Mouse (Mus musculus) bone marrow macrophage, adult 2 months (primary cell): Measurements from ENCODE around the gene Cyp2j6. TPM values are rescaled to one million over a fixed set of nuclear protein-coding genes. Genes with fewer than 3 reads are reported as not detected.

ENCODE experiments used
- H3K27ac ChIP-seq: 2 replicates; pipeline ENCODE4 v1.5.1; 2012; ENCODE audit warnings: low read depth, low read length; ENCODE audit not compliant: insufficient read depth
- H3K4me1 ChIP-seq: 2 replicates; pipeline ENCODE4 v1.6.1; 2012; ENCODE audit warnings: low read length; ENCODE audit not compliant: control insufficient read depth, insufficient read depth
- H3K4me3 ChIP-seq: 2 replicates; pipeline ENCODE4 v1.5.1; 2012; ENCODE audit warnings: mild to moderate bottlenecking, low read length, moderate library complexity; ENCODE audit not compliant: insufficient read depth
- CTCF ChIP-seq: IDR thresholded peaks from 2 replicates; pipeline ENCODE4 v1.5.1; 2012; ENCODE audit warnings: low read depth, mild to moderate bottlenecking, low read length, moderate library complexity
- POLR2A ChIP-seq: IDR thresholded peaks from 2 replicates; pipeline ENCODE4 v1.6.1; 2012; ENCODE audit warnings: mild to moderate bottlenecking, low read depth, low read length, borderline replicate concordance
- polyA plus RNA-seq: library from polyadenylated mRNA; stranded (reverse); fragments of >200 nt; gene quantifications from 2 replicates; pipeline ENCODE4 v1.2.4, GENCODE M21; 2012; ENCODE audit not compliant: missing spikeins, insufficient read depth, insufficient read length

Cyp2j6 gene
- polyA plus RNA-seq, 1 experiment, result 3.4 TPM

DNA sequence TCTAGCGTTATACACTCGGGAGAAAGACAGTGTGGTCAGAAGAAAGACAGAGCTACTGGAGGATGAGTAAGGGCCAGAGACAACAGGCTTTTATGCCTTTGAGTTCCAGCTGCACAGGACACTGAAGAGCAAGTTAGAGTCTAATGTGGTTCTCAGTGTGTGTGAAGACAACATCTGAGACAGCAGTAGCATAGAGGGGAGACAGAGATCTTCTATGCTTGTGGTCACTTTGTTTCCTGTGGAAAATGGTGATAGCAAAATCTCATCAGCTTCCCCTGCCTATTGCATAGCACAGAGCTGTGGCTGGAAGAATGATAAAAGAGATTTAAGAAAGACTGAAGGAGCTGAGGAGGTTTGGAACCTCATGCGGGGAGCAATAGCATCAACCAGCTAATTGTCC lies 1.8 kb downstream of the Cyp2j6 start:
- H3K27ac ChIP-seq, result no peak overlapping the region
- no peak overlapping the region for H3K4me3 ChIP-seq
- no peak for TF ChIP-seq POLR2A
- TF ChIP-seq CTCF, result no peak
- no peaks in the 10 kb centered on the region for H3K4me1 ChIP-seq

DNA sequence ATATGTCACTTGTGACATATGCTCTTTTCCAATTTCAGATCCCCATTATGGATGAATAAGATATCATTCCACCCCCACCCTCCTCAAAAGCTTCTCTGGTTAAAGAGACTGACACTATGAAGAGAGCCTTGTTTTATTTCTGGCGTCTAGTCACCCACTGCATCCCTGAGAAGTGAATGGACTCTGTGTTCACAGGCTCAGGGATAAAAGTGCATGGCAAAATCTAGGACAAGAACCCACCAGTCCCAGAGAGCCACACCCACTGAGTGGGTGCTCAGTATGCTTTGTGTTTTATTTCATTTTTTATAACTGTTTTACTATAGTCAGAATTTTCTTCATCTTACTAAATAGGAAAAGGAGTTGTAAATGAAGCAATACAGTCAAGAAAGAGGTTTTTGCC lies 7.5 kb downstream of the Cyp2j6 start:
- Histone ChIP-seq H3K4me3 (no peak overlapping the region), H3K27ac (no peak overlapping the region), H3K4me1 (no peaks in the 10 kb centered on the region)
- TF ChIP-seq CTCF, result no peak
- TF ChIP-seq POLR2A, result no peak

DNA sequence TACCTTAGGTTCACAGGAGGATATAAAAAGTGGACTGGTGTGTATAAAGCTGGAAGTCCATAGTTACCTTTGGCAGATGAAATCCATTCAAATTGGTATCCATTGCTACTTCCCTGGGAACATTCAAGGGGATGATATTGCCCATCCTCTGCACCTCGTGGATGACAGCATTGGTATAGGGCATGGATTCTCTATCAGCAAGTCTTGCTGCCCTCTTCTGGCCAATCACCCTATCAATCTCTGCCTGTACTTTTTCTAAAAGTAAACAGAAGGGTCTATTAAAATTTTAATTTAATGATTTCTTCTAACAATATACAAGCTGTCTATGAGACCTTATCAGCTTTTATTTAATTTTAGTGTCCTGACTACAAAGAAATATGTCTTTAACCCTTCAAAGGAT lies 27.7 kb downstream of the Cyp2j6 start:
- Histone ChIP-seq H3K4me1 (no peaks in the 10 kb centered on the region), H3K4me3 (no peak overlapping the region), H3K27ac (no peak overlapping the region)
- TF ChIP-seq POLR2A (no peak), CTCF (no peak)

DNA sequence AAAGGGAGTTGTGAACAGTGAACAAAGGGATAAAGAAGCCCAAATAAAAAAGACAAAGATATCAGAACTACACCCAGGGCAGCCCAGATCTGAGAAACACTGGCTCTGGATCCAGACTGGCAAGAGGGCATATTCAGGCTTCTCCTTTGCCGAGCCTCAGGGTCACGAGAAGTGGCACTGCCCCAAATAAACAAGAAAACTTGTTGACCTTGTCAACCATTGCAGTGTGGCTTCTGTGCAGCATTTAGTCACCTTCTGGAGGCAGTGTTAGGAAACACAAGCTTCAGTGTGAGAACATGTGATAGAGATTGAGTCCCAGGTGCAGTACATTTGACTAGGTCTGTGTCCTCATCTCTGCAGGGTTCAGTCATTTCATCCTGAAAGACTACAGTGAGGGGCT lies 31.2 kb downstream of the Cyp2j6 start:
- no peak for TF ChIP-seq POLR2A
- TF ChIP-seq CTCF, result no peak
- H3K4me3 ChIP-seq, result no peak overlapping the region
- no peaks in the 10 kb centered on the region for H3K4me1 ChIP-seq
- H3K27ac ChIP-seq, result no peak overlapping the region

DNA sequence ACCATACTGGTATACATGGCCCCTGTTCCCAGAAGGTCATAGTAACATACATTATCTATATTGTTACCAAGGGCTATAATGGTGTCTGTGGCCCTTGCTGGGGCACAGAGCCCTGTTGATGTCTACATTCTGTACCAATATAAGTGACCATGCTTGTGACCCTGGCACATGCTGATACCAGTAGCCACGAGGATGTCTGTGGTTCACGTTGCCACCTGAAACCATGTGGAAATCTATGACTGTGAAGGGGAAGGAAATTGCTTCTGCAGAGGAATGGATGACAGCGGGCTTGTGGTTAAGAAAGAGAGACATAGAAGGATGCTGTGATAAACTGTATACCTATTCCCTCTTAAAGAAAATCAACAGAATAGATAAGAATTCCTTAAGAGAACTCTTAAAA lies 43.4 kb downstream of the Cyp2j6 start:
- Histone ChIP-seq H3K4me1 (no peaks in the 10 kb centered on the region), H3K4me3 (no peak overlapping the region), H3K27ac (no peak overlapping the region)
- TF ChIP-seq POLR2A (no peak), CTCF (no peak)

DNA sequence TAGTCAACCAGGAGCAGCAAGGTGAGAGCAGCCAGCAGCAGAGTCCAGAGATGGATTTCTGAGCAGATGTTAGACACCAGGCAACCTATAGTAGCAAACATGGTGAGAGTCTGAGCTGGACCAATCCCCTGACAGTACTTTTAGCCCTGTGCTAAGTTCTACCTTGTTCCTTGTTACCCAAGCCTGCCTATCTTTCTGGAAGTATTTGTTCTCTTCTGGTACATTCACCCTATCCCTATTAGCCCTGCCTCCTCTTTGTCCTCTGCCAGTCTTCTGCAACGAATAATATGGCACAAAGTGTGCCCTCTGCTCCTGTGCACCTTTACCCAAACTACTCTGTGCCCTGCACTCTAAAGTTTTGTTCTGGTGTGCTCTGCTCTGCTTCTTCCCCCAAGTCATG lies 46.2 kb downstream of the Cyp2j6 start, which contains the start of gene Cyp2j8:
Gene Cyp2j8 (minus strand): TSS at position 101 of the 400 bp plus-strand sequence.
- H3K27ac ChIP-seq, result no peak within 1 kb of the TSS
- no peak within 1 kb of the TSS for H3K4me3 ChIP-seq
- TF ChIP-seq POLR2A (no peak), CTCF (no peak)
- H3K4me1 ChIP-seq, result no peaks in the 10 kb centered on the region

Other genes with a start within 250 kb of the Cyp2j6 start
- not detected in 2 replicates for gene Cyp2j11, start 205.0 kb downstream of the Cyp2j6 start, polyA plus RNA-seq
- gene Cyp2j8, start 46.3 kb downstream of the Cyp2j6 start, polyA plus RNA-seq, result not detected in 2 replicates
- 0.54 TPM in 1 of 2 replicates, not detected in the other for gene Cyp2j9, start 37.9 kb upstream of the Cyp2j6 start, polyA plus RNA-seq
- not detected in 2 replicates for gene Cyp2j5, start 110.5 kb upstream of the Cyp2j6 start, polyA plus RNA-seq
- not detected in 2 replicates for gene Gm12695, start 231.5 kb upstream of the Cyp2j6 start, polyA plus RNA-seq